Mouse (Mus musculus): ENCODE measurements around the gene Plvap. TPM values are rescaled to one million over a fixed set of nuclear protein-coding genes. Genes with fewer than 3 reads are reported as not detected.

Plvap gene
- polyA plus RNA-seq (2016; fragmentation: Nextera tagmentation; extraction: Ambion mirVana): 39.4 and 45.2 TPM in 2 replicates

GRCm38 (mm10) chr8:71511644-71512043, at the start of gene Plvap:
Plvap (minus strand) TSS chr8:71511752.
- Histone ChIP-seq H3K9me3 (replicated peaks) (no peaks in the 10 kb centered on the region), H3K4me3 (0 out of 2 replicates have a peak within 1 kb of the TSS, but pooled peaks have one; percentile 14), H3K36me3 (no peaks in the 10 kb centered on the region), H3K4me1 (peaks cover 23% of the 10 kb centered on the region), H3K27me3 (ENCODE audit: low read depth, poor library complexity, severe bottlenecking) (peaks cover 58% of the 10 kb centered on the region), H3K27ac (replicated peaks) (no peak within 1 kb of the TSS)
- no peak for DNase-seq (ENCODE audit: low spot score)
- WGBS: 71% methylated on average over 14 of the region's 14 CpGs

GRCm38 (mm10) chr8:71560765-71561164, 49.2 kb upstream of the Plvap start:
- peaks cover 9% of the 10 kb centered on the region for H3K9me3 ChIP-seq (replicated peaks)
- no peaks in the 10 kb centered on the region for H3K36me3 ChIP-seq
- peaks cover 98% of the 10 kb centered on the region for H3K27me3 ChIP-seq (ENCODE audit: low read depth, poor library complexity, severe bottlenecking)
- H3K4me3 ChIP-seq: no peak overlapping the region
- H3K4me1 ChIP-seq: peaks cover 22% of the 10 kb centered on the region
- no peak overlapping the region for H3K27ac ChIP-seq (replicated peaks)
- DNase-seq (ENCODE audit: low spot score): no peak
- WGBS: 84% methylated on average over 5 of the region's 5 CpGs

DNA sequence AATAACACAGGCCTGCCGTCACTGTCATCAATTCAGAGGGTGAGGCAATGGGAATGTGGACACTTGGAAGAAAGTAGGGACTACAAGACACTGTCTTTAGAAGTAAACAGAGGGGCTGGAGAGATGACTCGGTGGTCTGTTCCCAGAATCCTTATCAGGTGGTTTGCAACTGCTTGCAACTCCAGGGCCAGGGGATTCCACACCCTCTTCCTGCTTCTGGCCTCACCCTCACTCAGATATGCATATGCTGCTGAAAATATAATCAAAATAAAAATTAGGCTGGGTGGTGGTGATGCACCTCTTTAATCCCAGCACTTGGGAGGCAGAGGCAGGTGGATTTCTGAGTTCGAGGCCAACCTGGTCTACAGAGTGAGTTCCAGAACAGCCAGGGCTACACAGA, 48.5 kb upstream of the Plvap start:
- 82% methylated on average over 3 of the region's 3 CpGs for WGBS
- Histone ChIP-seq H3K4me1 (peaks cover 22% of the 10 kb centered on the region), H3K27ac (replicated peaks) (no peak overlapping the region), H3K27me3 (ENCODE audit: low read depth, poor library complexity, severe bottlenecking) (peaks cover 100% of the 10 kb centered on the region), H3K4me3 (no peak overlapping the region), H3K36me3 (no peaks in the 10 kb centered on the region), H3K9me3 (replicated peaks) (peaks cover 9% of the 10 kb centered on the region)
- no peak for DNase-seq (ENCODE audit: low spot score)

DNA sequence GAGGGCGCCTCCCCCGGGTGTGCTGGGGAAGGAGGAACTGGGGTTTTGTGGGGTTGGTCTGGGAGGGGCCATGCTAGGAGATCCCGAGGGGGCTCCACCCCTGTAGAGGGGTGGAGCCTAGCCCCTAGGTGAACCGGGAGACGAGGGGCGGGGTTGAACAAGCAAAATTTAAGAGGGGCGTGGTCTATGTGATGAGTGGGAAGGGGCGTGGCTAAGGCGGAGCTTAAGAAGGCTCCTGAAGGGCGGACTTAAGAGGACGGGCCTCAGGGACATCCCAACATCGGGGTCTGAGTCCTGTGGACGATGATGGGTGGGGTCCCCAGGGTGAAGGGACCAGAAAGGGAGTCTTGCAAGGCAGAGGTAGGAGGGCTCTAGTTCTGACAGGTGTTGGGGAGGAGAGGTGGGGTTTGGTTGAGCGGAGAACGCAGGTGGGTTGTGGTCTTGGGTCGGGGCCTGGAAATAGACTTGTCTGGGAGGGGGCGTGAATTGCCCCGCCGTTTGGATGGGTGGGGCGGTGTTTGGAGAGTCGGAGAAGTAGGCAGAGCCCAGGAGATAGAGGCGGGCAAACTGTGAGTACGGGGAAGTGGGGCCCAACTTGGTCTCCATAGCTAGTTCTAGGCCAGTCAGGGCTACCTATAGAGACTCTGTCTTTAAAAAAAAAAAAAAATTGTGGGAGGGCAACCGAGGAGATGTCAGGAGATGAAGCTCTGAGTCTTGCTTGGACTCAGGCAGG, 47.6 kb upstream of the Plvap start:
- WGBS: 3% methylated on average over 24 of the region's 24 CpGs
- H3K36me3 ChIP-seq: no peaks in the 10 kb centered on the region
- H3K27me3 ChIP-seq (ENCODE audit: low read depth, poor library complexity, severe bottlenecking): peaks cover 97% of the 10 kb centered on the region
- peak overlapping the region; percentile 51 for H3K4me3 ChIP-seq
- peaks cover 22% of the 10 kb centered on the region for H3K4me1 ChIP-seq
- peaks cover 3% of the 10 kb centered on the region for H3K9me3 ChIP-seq (replicated peaks)
- no peak overlapping the region for H3K27ac ChIP-seq (replicated peaks)
- DNase-seq (ENCODE audit: low spot score): no peak

DNA sequence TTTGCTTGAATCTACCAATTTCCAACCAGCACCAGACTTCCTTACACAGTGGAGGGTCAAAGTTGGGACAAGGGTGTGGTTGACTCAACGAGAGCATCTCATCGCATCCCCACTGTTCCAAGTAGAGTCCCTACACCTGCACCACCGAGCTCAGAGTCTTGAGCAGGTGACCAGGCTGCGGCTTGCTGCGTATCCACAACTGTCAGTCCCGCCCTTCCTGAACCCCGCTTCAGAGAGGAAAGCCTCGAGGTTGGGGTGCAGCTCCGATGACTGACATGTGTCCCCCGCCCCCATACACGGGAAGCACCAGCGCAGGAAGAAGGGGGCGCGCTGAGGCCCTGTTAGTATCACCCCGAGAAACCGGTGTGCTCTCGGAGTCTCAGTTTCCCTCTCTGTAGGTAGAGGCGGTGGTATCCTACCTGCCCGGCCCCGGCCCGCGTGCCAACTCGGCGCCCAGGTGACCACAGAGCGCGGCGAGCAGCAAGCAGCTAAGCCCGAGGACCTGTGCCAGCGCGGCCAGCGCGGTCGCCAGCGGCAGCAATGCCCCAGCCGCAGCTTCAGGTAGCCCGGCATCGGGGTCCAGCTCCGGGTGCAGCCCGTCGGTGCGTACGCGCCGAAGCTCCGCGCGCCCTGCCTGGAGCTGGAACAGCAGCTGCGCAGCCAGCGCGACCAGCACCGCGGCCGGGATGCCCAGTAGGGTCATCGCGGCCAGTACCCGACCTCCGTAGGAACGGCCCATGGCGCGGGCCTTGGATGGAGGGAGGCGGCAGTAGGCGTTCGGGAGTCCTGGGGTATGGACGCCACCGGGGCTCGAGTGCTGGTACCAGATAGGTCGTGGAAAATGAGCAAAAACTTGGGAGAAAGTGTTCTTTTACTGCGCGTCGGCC, 46.8 kb upstream of the Plvap start, which contains the start of gene Tmem221:
TSS of gene Tmem221 (minus strand) at position 801 of the 887 bp plus-strand sequence.
- Histone ChIP-seq H3K27me3 (ENCODE audit: low read depth, poor library complexity, severe bottlenecking) (peaks cover 89% of the 10 kb centered on the region), H3K4me1 (peaks cover 22% of the 10 kb centered on the region), H3K36me3 (no peaks in the 10 kb centered on the region), H3K9me3 (replicated peaks) (no peaks in the 10 kb centered on the region), H3K27ac (replicated peaks) (no peak within 1 kb of the TSS), H3K4me3 (peak within 1 kb of the TSS; percentile 51)
- DNase-seq (ENCODE audit: low spot score): peak; percentile 52
- WGBS: 4% methylated on average over 70 of the region's 70 CpGs

DNA sequence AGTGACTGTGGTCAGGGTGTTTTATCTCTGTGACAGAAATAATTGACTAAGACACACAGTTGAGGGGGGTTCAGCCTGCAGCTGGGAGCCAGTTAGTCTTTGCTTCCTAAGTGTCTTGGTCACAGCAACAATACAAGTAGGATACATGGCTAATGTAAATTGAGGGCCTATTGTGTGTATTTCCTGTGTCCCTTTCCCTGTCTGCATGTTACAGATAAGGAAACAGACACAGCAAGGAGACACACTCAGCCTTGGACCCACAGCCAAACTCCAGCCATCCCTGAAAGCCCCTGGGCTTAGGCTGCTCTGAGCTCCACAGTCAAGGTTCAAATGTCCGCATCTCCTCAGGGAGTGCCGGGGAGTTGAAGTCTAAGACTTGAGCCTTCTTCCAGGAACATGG, 43.1 kb upstream of the Plvap start:
- Histone ChIP-seq H3K9me3 (replicated peaks) (no peaks in the 10 kb centered on the region), H3K4me1 (peaks cover 13% of the 10 kb centered on the region), H3K27ac (replicated peaks) (no peak overlapping the region), H3K36me3 (no peaks in the 10 kb centered on the region), H3K4me3 (no peak overlapping the region), H3K27me3 (ENCODE audit: low read depth, poor library complexity, severe bottlenecking) (peaks cover 52% of the 10 kb centered on the region)
- no peak for DNase-seq (ENCODE audit: low spot score)
- 86% methylated on average over 2 of the region's 2 CpGs for WGBS

DNA sequence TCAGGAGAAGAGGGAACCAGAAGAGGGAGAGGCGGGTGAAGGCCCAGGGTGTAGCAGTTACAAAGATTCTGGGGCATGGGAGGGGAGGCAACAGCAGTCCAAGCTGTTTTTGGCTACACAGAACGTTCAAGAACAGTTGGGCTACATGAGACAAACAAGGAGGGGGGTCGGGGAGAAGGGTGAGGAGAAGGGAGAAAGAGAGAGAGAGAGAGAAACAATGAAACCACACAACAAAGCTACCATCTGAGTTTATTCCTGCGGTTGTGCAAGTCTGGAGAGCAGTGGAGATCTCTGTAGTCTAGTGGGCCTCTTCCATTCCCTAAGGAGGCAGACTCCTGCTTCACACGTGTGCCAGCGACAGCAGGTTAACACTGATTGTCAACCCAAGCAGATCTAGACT, 42.4 kb upstream of the Plvap start:
- no peak for DNase-seq (ENCODE audit: low spot score)
- Histone ChIP-seq H3K36me3 (no peaks in the 10 kb centered on the region; the same call in 1 of the 2 replicates), H3K27me3 (ENCODE audit: low read depth, poor library complexity, severe bottlenecking) (peaks cover 45% of the 10 kb centered on the region), H3K4me3 (no peak overlapping the region), H3K27ac (replicated peaks) (no peak overlapping the region), H3K4me1 (peaks cover 10% of the 10 kb centered on the region), H3K9me3 (replicated peaks) (no peaks in the 10 kb centered on the region)
- WGBS: 75% methylated on average over 6 of the region's 6 CpGs

DNA sequence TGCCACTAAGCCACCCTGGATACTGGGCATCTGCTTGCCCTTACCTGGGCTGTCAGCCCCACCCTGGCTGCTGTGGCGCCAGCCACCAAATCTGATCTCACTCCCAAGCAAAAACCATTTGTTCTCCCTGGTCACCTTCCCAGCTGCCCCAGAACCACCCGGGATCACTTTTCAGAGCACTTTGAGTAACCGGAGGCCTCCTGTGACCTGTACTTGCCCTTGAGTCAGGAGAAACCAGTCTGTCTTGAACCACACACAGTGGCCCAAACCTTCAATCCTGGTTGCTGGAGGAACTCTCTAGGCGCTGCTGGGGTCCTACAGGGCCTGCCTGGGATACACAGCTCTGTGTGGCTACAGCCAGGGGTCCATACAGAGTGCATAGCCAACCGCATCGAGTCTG, 41.2 kb upstream of the Plvap start:
- peaks cover 10% of the 10 kb centered on the region for H3K36me3 ChIP-seq
- WGBS: 81% methylated on average over 6 of the region's 6 CpGs
- DNase-seq (ENCODE audit: low spot score): no peak

DNA sequence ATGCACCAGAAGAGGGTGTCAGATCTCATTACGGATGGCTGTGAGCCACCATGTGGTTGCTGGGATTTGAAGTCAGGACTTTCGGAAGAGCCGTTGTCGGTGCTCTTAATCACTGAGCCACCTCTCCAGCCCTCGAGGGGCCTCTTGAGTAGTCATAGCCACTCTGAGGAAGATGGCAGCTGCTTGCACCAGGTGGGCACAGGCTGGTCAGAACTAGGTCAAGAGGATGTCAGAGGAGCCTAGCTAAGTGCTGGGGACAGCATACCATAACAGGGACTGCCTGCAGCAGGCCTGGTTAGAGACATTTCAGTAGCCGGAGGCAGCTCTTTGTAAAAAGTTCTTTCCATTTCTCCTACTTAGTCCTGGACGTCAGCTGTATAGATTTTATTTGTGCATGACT, 39.2 kb upstream of the Plvap start:
- no peak overlapping the region for H3K4me3 ChIP-seq
- peaks cover 29% of the 10 kb centered on the region for H3K36me3 ChIP-seq

More for the DNA sequence above, 41.2 kb upstream of the Plvap start:
- Histone ChIP-seq H3K27ac (replicated peaks) (no peak overlapping the region), H3K9me3 (replicated peaks) (no peaks in the 10 kb centered on the region), H3K27me3 (ENCODE audit: low read depth, poor library complexity, severe bottlenecking) (peaks cover 33% of the 10 kb centered on the region), H3K4me3 (no peak overlapping the region), H3K4me1 (no peaks in the 10 kb centered on the region)

GRCm38 (mm10) chr8:71547590-71547989, 36.0 kb upstream of the Plvap start:
- H3K9me3 ChIP-seq (replicated peaks): no peaks in the 10 kb centered on the region
- H3K4me3 ChIP-seq: no peak overlapping the region
- H3K27me3 ChIP-seq (ENCODE audit: low read depth, poor library complexity, severe bottlenecking): no peaks in the 10 kb centered on the region
- no peak for DNase-seq (ENCODE audit: low spot score)
- no peak overlapping the region for H3K27ac ChIP-seq (replicated peaks)
- WGBS: 86% methylated on average over 7 of the region's 7 CpGs
- H3K36me3 ChIP-seq: peaks cover 37% of the 10 kb centered on the region
- H3K4me1 ChIP-seq: peaks cover 14% of the 10 kb centered on the region

More for the DNA sequence above, 39.2 kb upstream of the Plvap start:
- 71% methylated on average over 7 of the region's 7 CpGs for WGBS
- peaks cover 13% of the 10 kb centered on the region for H3K27me3 ChIP-seq (ENCODE audit: low read depth, poor library complexity, severe bottlenecking)
- no peak for DNase-seq (ENCODE audit: low spot score)
- H3K27ac ChIP-seq (replicated peaks): no peak overlapping the region
- no peaks in the 10 kb centered on the region for H3K9me3 ChIP-seq (replicated peaks)
- no peaks in the 10 kb centered on the region for H3K4me1 ChIP-seq

DNA sequence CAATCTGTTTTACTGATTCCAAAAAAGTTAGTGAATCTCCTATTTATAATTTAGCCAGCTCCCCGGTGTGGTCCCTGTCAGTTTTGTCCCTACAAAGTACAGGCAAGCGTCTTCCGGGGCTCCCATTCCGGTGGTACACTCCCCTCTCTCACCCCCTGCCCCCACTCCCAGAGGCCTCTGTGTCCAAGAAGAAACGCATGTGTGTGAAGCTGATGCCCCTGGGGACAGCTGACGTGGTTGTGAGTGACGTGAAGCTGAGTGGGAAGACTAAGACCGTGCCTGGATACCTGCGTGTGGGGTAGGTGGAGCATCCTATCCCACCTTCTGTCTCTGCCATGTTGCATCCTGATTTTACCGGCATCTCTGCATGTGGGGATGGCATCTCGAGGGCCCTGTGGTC, 33.5 kb upstream of the Plvap start:
- WGBS: 93% methylated on average over 11 of the region's 11 CpGs

GRCm38 (mm10) chr8:71543755-71544154, 32.2 kb upstream of the Plvap start:
- peak overlapping the region; percentile 74 for H3K4me3 ChIP-seq
- no peak for DNase-seq (ENCODE audit: low spot score)
- peaks cover 36% of the 10 kb centered on the region for H3K36me3 ChIP-seq
- no peak overlapping the region for H3K27ac ChIP-seq (replicated peaks)
- no peaks in the 10 kb centered on the region for H3K9me3 ChIP-seq (replicated peaks)
- peaks cover under 1% of the 10 kb centered on the region; the same call in 1 of the 2 replicates for H3K27me3 ChIP-seq (ENCODE audit: low read depth, poor library complexity, severe bottlenecking)
- peaks cover 14% of the 10 kb centered on the region for H3K4me1 ChIP-seq
- WGBS: 89% methylated on average over 9 of the region's 9 CpGs

More for the DNA sequence above, 33.5 kb upstream of the Plvap start:
- Histone ChIP-seq H3K9me3 (replicated peaks) (no peaks in the 10 kb centered on the region), H3K27me3 (ENCODE audit: low read depth, poor library complexity, severe bottlenecking) (no peaks in the 10 kb centered on the region), H3K4me1 (peaks cover 14% of the 10 kb centered on the region), H3K4me3 (no peak overlapping the region), H3K27ac (replicated peaks) (no peak overlapping the region), H3K36me3 (peaks cover 37% of the 10 kb centered on the region)
- no peak for DNase-seq (ENCODE audit: low spot score)
